Mouse (Mus musculus) ES-CJ7 (cell line): ENCODE results near the gene Vps8.

Experiments
- DNase-seq: peaks from one replicate; pipeline ENCODE4 v3.0.0; 2011; ENCODE audit warnings: low read depth, low spot score

Gene Vps8

GRCm38 (mm10) chr16:21478376-21478775 is 55.5 kb downstream of the Vps8 start:
- no peak for DNase-seq

DNA sequence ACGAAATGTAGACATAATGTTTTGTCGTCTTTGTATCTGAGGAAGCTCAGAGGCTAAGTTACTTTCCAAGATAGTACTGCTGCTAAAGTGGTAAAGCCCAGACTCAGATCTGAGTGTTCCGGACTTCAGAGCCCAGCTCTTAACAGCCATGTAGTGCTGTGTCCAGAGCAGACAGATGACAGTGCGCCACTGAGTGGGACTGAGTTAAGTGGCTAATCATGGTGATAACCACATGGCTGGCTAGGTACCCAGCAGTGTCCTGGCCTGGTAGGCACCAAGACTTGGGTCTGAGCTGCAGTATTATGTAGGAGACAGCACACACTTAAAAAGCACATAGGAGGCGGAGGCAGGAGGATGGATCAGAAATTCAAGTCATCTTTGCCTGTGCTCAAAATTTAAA is 60.9 kb downstream of the Vps8 start:
- DNase-seq: no peak

GRCm38 (mm10) chr16:21485716-21486115 is 62.8 kb downstream of the Vps8 start:
- DNase-seq: peak; percentile 61

GRCm38 (mm10) chr16:21488413-21488812 is 65.5 kb downstream of the Vps8 start:
- peak; percentile 42 for DNase-seq

GRCm38 (mm10) chr16:21492346-21492745 is 69.4 kb downstream of the Vps8 start:
- DNase-seq: no peak

- DNase-seq: no peak
Measured at GRCm38 (mm10) chr16:21492894-21493293, 70.0 kb downstream of the Vps8 start.

DNA sequence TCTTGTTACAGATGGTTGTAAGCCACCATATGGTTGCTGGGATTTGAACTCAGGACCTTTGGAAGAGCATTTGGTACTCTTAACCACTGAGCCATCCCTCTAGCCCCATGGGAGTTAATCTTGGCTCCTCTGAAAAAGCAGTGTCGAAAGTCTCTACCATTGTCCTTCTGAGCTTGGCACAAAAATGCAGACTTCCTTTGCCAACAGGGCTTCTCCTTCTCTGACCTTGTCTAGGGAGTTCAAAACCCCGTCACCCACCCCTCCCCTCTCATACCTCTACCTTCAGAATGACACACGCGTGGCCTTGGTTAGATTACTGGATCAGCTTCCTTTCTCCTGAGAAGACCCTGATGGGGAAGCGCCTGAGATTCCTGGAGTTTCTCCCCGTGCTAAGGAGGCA is 71.8 kb downstream of the Vps8 start:
- DNase-seq: no peak

- no peak for DNase-seq
Measured at GRCm38 (mm10) chr16:21496799-21497198, 73.9 kb downstream of the Vps8 start.

DNA sequence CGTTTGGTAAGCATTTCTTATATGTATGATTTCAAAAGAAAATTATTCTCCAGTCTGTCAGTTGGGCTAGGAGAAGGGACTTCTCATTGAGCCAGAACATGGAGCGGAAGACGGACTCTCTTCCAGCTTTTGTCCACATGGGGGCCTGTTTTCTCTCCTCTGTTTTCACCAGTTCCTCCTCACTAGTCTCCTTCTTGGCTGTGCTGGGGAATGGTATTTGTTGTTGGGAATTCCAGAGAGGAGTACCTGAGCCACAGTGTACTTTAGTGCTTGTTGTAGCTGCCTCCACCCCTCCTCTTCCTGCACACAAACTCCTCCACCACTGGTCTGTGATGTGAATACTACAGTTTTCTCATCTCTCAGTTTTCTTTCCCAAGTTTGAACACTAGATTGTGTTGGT is 74.7 kb downstream of the Vps8 start:
- DNase-seq: no peak

GRCm38 (mm10) chr16:21498984-21499383 is 76.1 kb downstream of the Vps8 start:
- no peak for DNase-seq

DNA sequence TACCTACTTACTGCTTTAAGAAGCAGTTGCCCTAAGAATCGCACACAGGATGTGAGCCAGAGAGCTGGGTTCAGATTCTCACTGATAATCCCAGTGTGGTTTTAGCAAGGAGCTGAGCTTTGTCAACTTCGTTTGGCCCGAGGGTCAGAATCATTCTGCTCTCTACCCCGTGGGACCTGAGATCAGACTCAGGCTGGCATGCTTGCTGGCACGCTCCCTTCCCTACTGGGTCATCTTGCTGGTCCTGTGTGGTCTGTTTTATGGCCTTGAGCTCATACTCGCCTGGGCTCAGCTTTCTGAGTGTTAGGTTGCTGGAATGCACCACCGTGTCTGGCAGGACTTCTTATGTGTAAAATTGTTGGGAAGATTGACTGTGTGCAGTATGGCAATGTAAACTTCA is 76.7 kb downstream of the Vps8 start:
- DNase-seq: no peak

GRCm38 (mm10) chr16:21518833-21519232 is 95.9 kb downstream of the Vps8 start:
- DNase-seq: no peak

GRCm38 (mm10) chr16:21519785-21520184 is 96.9 kb downstream of the Vps8 start:
- DNase-seq: no peak

DNA sequence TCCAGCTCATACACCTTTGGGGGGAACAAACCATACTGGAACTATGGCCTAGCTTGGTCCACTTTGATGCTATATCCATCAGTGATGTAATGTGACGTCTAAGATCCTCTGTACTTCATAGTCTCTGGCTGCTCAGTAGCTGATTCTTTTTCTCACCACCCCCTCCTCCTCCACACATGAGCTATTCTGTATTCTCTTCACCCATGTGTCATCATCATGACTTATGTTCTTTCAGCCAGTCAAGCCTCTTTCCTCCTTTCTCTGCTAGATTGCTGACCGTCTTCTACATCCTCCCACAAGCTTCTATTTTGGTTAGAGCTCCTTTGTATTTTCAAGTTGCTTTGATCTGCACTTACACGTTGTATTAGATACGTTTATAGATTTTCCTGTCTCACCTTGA is 100.8 kb downstream of the Vps8 start:
- DNase-seq: no peak

- DNase-seq: no peak
Measured at GRCm38 (mm10) chr16:21525376-21525775, 102.5 kb downstream of the Vps8 start.

- no peak for DNase-seq
Measured at GRCm38 (mm10) chr16:21527271-21528007, 104.5 kb downstream of the Vps8 start.

DNA sequence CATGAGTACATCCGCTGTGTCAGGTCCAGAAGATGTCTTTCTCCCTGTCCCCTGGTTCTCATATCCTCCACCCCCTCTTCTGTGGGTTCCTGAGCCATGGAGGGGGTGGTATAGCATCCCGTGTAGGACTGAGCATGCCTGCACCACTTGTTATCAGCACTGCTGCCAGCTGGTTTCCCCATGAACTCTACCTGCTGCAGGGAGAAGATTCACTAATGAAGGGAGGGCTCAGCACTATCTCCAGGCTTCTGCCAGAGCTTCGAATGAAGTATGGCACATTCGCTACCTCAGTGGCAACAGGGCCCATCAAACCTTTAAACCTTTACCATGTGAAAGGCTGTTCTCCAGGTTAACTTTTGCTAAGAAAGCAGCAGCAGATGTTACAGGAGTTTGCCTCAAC is 110.6 kb downstream of the Vps8 start:
- DNase-seq: no peak

DNA sequence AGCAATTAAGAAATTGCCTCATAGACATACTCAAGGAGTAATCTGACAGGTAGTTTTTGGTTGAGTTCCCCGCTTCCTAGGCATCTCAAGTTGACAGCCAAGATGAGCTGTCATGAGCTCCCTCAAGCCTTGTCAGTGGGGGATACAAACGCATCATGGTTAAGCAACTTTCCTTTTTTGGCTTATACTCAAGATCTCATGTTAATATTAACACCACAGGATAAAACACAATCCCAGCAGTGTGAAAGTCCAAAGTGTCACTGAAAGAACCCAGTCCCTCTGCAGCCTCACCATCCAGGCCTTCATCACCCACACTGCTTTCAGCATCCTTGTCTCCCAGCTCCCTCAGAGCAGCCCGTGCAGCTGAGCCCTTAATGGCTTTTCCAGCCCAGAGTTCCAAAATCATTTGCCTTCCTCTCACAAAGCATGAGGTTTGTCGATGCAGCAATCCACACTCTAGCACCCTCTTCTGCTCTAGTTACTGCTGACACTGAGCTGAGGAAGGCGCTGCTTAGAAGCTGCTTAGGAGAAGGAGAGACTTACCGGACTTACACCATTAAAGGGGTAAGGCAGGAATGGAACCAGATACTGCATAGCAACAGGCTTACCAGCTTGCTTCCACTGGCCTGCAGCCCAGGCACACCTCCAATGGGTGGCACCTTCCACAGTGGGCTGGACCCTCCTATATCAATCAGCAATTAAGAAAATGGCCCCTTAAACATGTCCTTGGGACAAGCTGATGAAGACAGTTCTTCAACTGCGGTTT is 113.5 kb downstream of the Vps8 start:
- DNase-seq: no peak

DNA sequence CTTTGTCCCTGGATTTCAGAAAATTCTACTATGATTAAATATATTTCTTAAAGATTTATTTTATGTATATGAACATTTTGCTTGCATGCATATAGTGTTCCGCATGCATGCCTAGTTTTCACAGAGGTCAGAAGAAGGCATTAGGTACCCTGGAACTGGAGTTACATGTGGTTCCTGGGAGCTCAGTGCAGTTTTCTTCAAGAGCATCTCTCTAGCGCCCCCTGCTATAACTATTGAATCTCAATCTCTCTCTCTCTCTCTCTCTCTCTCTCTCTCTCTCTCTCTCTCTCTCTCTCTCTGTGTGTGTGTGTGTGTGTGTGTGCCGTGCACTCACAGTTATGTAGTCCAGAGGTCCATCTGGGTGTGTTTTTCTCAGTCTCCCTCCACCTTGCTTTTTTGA is 114.4 kb downstream of the Vps8 start:
- DNase-seq: peak; percentile 28

- peak; percentile 20 for DNase-seq
Measured at GRCm38 (mm10) chr16:21538889-21539288, 116.0 kb downstream of the Vps8 start.

DNA sequence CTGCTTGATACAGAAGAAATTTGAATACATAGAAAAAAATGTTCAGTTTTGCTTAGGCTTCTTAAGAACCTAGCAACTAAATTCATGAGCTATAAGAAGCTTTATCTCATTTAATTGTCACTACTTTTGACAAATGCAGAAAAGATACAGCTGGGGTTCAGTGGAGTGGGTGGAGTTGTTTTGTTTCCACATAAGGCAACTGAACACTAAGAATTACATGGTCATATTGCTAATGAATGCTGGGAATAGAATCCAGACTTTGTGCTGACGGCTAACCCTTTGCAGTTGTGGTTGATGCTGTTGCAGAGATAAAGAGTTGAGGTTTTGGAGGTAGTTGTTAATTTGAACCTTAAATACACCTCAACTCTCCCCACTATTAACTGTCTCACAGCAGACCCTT is 119.6 kb downstream of the Vps8 start:
- DNase-seq: no peak

DNA sequence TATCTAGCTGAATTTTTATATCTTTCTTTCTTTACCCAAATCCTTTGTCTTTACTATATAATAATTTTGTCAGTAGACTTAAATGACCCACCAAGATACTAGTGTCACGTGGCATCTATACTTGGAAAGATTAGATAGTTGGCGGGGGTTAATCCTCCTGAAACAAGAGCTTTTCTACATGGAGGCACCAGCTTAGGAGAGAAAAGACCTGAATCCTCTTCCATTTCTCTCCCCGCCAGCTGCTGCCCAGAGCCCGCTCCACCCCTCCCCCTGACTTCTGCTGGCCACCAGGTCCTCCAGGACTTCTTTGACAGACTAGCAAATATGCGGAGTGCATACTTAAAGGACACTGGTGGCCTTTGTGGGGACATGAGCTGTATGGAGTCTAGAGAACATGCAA is 124.5 kb downstream of the Vps8 start:
- DNase-seq: no peak

DNA sequence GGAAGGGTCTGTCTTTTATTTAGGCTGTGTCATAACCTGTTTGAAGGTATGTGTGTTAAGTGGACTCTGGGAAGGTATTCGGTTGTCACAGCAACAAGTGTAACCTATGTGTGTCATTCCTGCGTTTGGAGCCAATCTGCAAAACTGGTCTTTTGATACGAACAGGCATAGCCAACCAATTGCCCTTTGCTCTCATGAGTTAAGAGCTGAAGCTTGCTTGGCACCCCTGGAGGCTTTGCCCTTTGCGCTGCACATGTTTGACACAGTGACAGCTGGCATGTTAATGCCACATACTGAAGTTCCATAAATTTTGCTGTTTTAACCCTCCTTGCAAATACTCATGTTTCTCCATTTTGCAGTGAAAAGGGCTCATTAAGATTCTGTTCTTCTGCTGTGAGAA is 126.8 kb downstream of the Vps8 start:
- no peak for DNase-seq
